Mouse (Mus musculus): Measurements from ENCODE around the gene Olfr782.
"Not testable (repeated sequence)": the region's sequence is repeated elsewhere in the genome, so short reads cannot be mapped to it uniquely, and the experiment has no call there.

The Olfr782 gene

GRCm38 (mm10) chr10:129348550-129348949, at the start of gene Olfr782:
TSS of gene Olfr782 (plus strand) at chr10:129348850.
- no peak for DNase-seq (ENCODE audit: low spot score in 2 of 2)

GRCm38 (mm10) chr10:129312973-129313372, 35.7 kb upstream of the Olfr782 start:
- not testable (repeated sequence) for DNase-seq (ENCODE audit: low spot score in 2 of 2)

GRCm38 (mm10) chr10:129313521-129313920, 35.1 kb upstream of the Olfr782 start:
- not testable (repeated sequence) for DNase-seq (ENCODE audit: low spot score in 2 of 2)

GRCm38 (mm10) chr10:129317817-129318216, 30.8 kb upstream of the Olfr782 start, which contains the start of gene Olfr780:
TSS of gene Olfr780 (plus strand) at chr10:129318117.
- no peak for DNase-seq (ENCODE audit: low spot score in 2 of 2)

GRCm38 (mm10) chr10:129328554-129328953, 20.1 kb upstream of the Olfr782 start, which contains the start of gene Olfr781:
TSS of gene Olfr781 (plus strand) at chr10:129328854.
- no peak for DNase-seq (ENCODE audit: low spot score in 2 of 2)

- DNase-seq (ENCODE audit: low spot score in 2 of 2): not testable (repeated sequence)
Measured at GRCm38 (mm10) chr10:129352475-129352874, 3.8 kb downstream of the Olfr782 start.

DNA sequence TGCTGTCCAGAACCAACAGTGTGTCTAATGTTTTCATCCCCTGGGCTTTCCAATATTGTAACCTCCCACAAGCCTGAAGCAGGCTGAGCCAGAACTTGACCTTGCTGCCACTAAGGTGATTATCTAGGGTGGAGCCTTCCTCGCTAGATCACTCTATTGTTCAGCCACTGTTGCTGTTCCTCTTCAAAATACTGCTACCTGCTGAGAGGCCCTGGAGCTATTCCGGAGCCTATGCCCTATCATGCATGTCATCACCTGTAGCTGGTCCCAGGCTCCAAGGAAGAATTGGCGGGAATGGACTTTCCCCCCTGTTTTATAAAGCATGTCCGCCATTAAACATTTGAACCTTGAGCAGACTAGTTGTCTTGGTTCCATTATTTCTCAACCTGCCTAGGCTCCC, 7.8 kb downstream of the Olfr782 start:
- DNase-seq (ENCODE audit: low spot score in 2 of 2): not testable (repeated sequence)

DNA sequence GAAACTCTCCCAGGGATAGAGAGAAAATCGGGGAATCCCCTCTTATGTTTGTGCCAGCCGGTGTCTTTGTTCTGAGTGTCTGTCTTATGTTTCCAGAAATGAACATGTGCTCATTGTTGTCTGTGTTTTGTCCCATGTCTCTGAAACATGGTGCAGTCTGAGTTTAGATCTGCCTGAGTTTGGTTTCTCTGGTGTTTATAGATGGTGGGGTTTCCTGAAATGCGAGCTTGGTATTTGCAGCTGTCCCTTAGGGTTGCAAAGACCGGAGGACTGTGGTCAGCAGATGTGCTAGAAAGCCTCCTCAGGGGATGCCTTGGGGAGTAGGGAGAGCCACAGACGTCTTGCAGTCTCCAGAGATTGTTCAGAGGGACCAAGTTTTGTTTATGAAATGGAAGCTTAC, 8.7 kb downstream of the Olfr782 start:
- DNase-seq (ENCODE audit: low spot score in 2 of 2): no peak

GRCm38 (mm10) chr10:129374051-129374450, 25.4 kb downstream of the Olfr782 start:
- not testable (repeated sequence) for DNase-seq (ENCODE audit: low spot score in 2 of 2)

GRCm38 (mm10) chr10:129383783-129384182, 35.1 kb downstream of the Olfr782 start, which contains the start of gene Olfr784:
TSS of gene Olfr784 (plus strand) at chr10:129384083.
- DNase-seq (ENCODE audit: low spot score in 2 of 2): no peak

DNA sequence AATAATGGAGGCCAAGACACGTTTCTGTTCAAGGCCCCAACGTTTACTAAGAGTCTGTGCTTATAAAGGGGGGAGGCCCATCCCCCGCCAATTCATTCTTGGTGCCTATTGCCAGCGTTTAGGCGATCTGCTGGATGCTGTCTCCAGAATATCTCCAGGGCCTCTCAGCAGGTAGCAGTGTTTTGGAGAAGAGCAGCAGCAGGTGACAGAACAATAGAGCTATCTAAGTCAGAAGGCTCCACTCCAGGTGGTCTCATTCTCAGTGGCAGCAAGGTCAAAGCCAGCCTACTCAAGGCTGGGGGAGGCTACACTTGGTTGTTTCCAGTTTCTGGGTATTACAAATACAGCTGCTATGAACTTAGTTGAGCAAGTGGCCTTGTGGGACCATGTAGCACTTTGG, 52.2 kb downstream of the Olfr782 start:
- no peak for DNase-seq (ENCODE audit: low spot score in 2 of 2)
